Mouse (Mus musculus) liver, embryonic 14.5 days (tissue): ENCODE data around the gene Gm21977. TPM values are rescaled to one million over a fixed set of nuclear protein-coding genes. Genes with fewer than 3 reads are reported as not detected.
"Not testable (repeated sequence)": the region's sequence is repeated elsewhere in the genome, so short reads cannot be mapped to it uniquely, and the experiment has no call there.

Experiments used
- ATAC-seq: fragments of 200-750 bp; cut with Nextera tagmentation; 2 replicates; pipeline ENCODE4 v1.8.0; 2017; ENCODE audit warnings: moderate number of reproducible peaks, mild to moderate bottlenecking, moderate library complexity; ENCODE audit not compliant: insufficient read depth
- DNase-seq, 3 experiments: peaks; one replicate each; pipeline ENCODE4 v3.0.0-alpha.2; 2012 to 2013; ENCODE audit warnings: low read depth in 3 of 3, low spot score in 3 of 3
- H3K27ac ChIP-seq: fragments of 300-500 bp; sonication (generic); 2 replicates; pipeline ENCODE4 v1.5.1; 2014; ENCODE audit warnings: moderate library complexity, mild to moderate bottlenecking, control low read depth, inconsistent platforms
- H3K27me3 ChIP-seq: fragments of 300-500 bp; sonication (generic); 2 replicates; pipeline ENCODE4 v1.6.1; 2014; ENCODE audit warnings: mild to moderate bottlenecking, low read length, moderate library complexity; ENCODE audit not compliant: control insufficient read depth, insufficient read depth
- H3K36me3 ChIP-seq: fragments of 300-500 bp; sonication (generic); replicated peaks from 2 replicates; pipeline ENCODE4 v1.6.1; 2014; ENCODE audit warnings: low read depth; ENCODE audit not compliant: control insufficient read depth, insufficient read depth
- H3K4me1 ChIP-seq, 2 experiments: fragments of 200-500 bp in 1 of 2; fragments of 300-500 bp in 1 of 2; sonication (generic) in 1 of 2; replicated peaks; 2 replicates each; pipeline ENCODE4 v1.6.1; 2012 to 2014; ENCODE audit warnings: antibody characterized with exemption in 1 of 2, inconsistent platforms in 1 of 2, low read length in 1 of 2; ENCODE audit not compliant: control insufficient read depth in 2 of 2, insufficient read depth in 2 of 2
- H3K4me2 ChIP-seq: fragments of 300-500 bp; sonication (generic); 2 replicates; pipeline ENCODE4 v1.6.1; 2014; ENCODE audit warnings: low read depth, mild to moderate bottlenecking, control low read depth, moderate library complexity
- H3K4me3 ChIP-seq, 2 experiments: fragments of 200-500 bp in 1 of 2; fragments of 300-500 bp in 1 of 2; sonication (generic) in 1 of 2; 2 replicates each; pipeline ENCODE4 v1.5.1; 2012 to 2014; ENCODE audit warnings: low read depth in 2 of 2, low read length in 2 of 2, mild to moderate bottlenecking in 2 of 2, control low read depth in 1 of 2, inconsistent platforms in 1 of 2, moderate library complexity in 1 of 2; ENCODE audit not compliant: insufficient read depth in 1 of 2
- H3K9ac ChIP-seq: fragments of 300-500 bp; sonication (generic); replicated peaks from 2 replicates; pipeline ENCODE4 v1.6.1; 2014; ENCODE audit warnings: mild to moderate bottlenecking, control low read depth, moderate library complexity
- H3K9me3 ChIP-seq: fragments of 300-500 bp; sonication (generic); 2 replicates; pipeline ENCODE4 v1.6.1; 2016; ENCODE audit warnings: low read length, mixed read lengths; ENCODE audit not compliant: control insufficient read depth
- WGBS: fragments of 180-500 bp; shearing (Covaris S2); extraction: QIAGEN DNeasy Blood & Tissue Kit; methylation state at CpG from one replicate; pipeline ENCODE4 v1.1.7; 2014; ENCODE audit not compliant: insufficient replicate concordance; 5-methylcytosine and 5-hydroxymethylcytosine counted together
- polyA plus RNA-seq, 2 experiments: library from polyadenylated mRNA; depleted of rRNA in 1 of 2; stranded (reverse) in 1 of 2; unstranded in 1 of 2; fragments of >200 nt; fragmentation: Nextera tagmentation in 1 of 2; extraction: Ambion mirVana in 1 of 2; gene quantifications; 2 replicates each; pipeline versions ENCODE4 v1.2.1 to v1.2.3; 2012 to 2014

Gm21977 gene
- polyA plus RNA-seq (2012; rRNA removed), result not detected in 2 replicates
- polyA plus RNA-seq (2014; fragmentation: Nextera tagmentation; extraction: Ambion mirVana), result not detected in 2 replicates

DNA sequence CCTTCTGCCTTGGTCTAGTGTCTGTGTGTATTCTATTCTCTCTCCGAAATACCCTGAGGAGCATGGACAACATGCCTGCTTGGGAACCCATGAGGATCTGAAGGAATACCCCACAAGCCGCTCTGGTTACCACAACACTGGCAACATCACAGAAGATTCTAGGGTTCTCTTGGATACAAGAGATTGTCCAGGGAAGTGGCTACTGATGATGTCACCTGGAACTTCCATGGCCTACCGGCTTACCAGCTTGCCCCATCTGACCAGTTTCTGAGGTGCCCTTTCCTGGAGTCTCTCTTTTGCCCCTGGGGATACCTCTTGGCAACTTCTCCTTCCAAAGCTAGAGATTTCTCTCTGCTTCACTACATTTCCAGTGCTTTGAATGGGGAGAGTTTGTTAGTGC is at the start of gene Gm21977:
TSS of gene Gm21977 (minus strand) at position 101 of the 400 bp plus-strand sequence.
- not testable (repeated sequence) for H3K27me3 ChIP-seq, H3K9me3 ChIP-seq, H3K4me3 ChIP-seq, H3K9ac ChIP-seq, ATAC-seq, H3K27ac ChIP-seq, H3K4me1 ChIP-seq, H3K4me2 ChIP-seq, H3K36me3 ChIP-seq, DNase-seq
- no CpG with 5 or more reads among the region's 3 CpGs for WGBS

Other genes with a start within 250 kb of the Gm21977 start
- not detected in 2 replicates for gene Gm3633, start 211.6 kb downstream of the Gm21977 start, polyA plus RNA-seq (2012; rRNA removed)
- gene Gm3633, start 211.6 kb downstream of the Gm21977 start, polyA plus RNA-seq (2014; fragmentation: Nextera tagmentation; extraction: Ambion mirVana), result not detected in 2 replicates
- not detected in 2 replicates for gene Gm10378, start 197.5 kb downstream of the Gm21977 start, polyA plus RNA-seq (2012; rRNA removed)
- not detected in 2 replicates for gene Gm10378, start 197.5 kb downstream of the Gm21977 start, polyA plus RNA-seq (2014; fragmentation: Nextera tagmentation; extraction: Ambion mirVana)
- not detected in 2 replicates for gene Gm3015, start 84.7 kb downstream of the Gm21977 start, polyA plus RNA-seq (2012; rRNA removed)
- not detected in 2 replicates for gene Gm3015, start 84.7 kb downstream of the Gm21977 start, polyA plus RNA-seq (2014; fragmentation: Nextera tagmentation; extraction: Ambion mirVana)
- gene Gm10377, start 55.5 kb downstream of the Gm21977 start, polyA plus RNA-seq (2012; rRNA removed), result not detected in 2 replicates
- not detected in 2 replicates for gene Gm10377, start 55.5 kb downstream of the Gm21977 start, polyA plus RNA-seq (2014; fragmentation: Nextera tagmentation; extraction: Ambion mirVana)
- gene Gm8082, start 140.1 kb upstream of the Gm21977 start, polyA plus RNA-seq (2012; rRNA removed), result not detected in 2 replicates
- not detected in 2 replicates for gene Gm8082, start 140.1 kb upstream of the Gm21977 start, polyA plus RNA-seq (2014; fragmentation: Nextera tagmentation; extraction: Ambion mirVana)
- not detected in 2 replicates for gene Gm10376, start 162.2 kb upstream of the Gm21977 start, polyA plus RNA-seq (2012; rRNA removed)
- not detected in 2 replicates for gene Gm10376, start 162.2 kb upstream of the Gm21977 start, polyA plus RNA-seq (2014; fragmentation: Nextera tagmentation; extraction: Ambion mirVana)
- gene Gm8094, start 223.2 kb upstream of the Gm21977 start, polyA plus RNA-seq (2012; rRNA removed), result not detected in 2 replicates
- not detected in 2 replicates for gene Gm8094, start 223.2 kb upstream of the Gm21977 start, polyA plus RNA-seq (2014; fragmentation: Nextera tagmentation; extraction: Ambion mirVana)
- not detected in 2 replicates for gene Gm8104, start 247.1 kb upstream of the Gm21977 start, polyA plus RNA-seq (2012; rRNA removed)
- not detected in 2 replicates for gene Gm8104, start 247.1 kb upstream of the Gm21977 start, polyA plus RNA-seq (2014; fragmentation: Nextera tagmentation; extraction: Ambion mirVana)